8 mouse cellular contexts compared by ENCODE assay signal in genomic region chr9:32591732-32592582, GRCm38 (mm10). TPM values are rescaled to one million over a fixed set of nuclear protein-coding genes. Genes with fewer than 3 reads are reported as not detected.
DNase-seq lines count a peak whose midpoint lies in the region; ATAC-seq and TF ChIP-seq lines count a peak whose summit lies in the region.

No protein-coding gene starts in this region.

- WGBS in bone marrow, adult 2 months = 8% methylated on average over 14 of the region's 14 CpGs
- WGBS in embryonic facial prominence, embryonic 14.5 days = 8% methylated on average over 14 of the region's 14 CpGs
- 11% methylated on average over 14 of the region's 14 CpGs for WGBS in kidney, adult 2 months
- WGBS in limb, embryonic 10.5 days = 15% methylated on average over 14 of the region's 14 CpGs
- 9% methylated on average over 14 of the region's 14 CpGs for WGBS in midbrain, embryonic 12.5 days

- peak; percentile 92 for ATAC-seq in embryonic facial prominence, embryonic 14.5 days (ENCODE audit: low read depth)
- peak; percentile 59 for ATAC-seq in midbrain, embryonic 12.5 days (ENCODE audit: low FRiP score, low read depth)

- no peak overlapping the region for H3ac ChIP-seq in C2C12 (ENCODE audit: control insufficient read depth, insufficient read length, low read depth)

- H3K9me3 ChIP-seq in embryonic facial prominence, embryonic 14.5 days (ENCODE audit: control insufficient read depth, low read length) = no peaks in the 10 kb centered on the region
- H3K9me3 ChIP-seq in limb, embryonic 10.5 days (replicated peaks) = no peaks in the 10 kb centered on the region
- H3K9me3 ChIP-seq in midbrain, embryonic 12.5 days = no peaks in the 10 kb centered on the region

- H3K27ac ChIP-seq in bone marrow, adult 2 months (ENCODE audit: control insufficient read depth, insufficient read depth, low read depth, low read length, poor library complexity) = no peak overlapping the region
- H3K27ac ChIP-seq in embryonic facial prominence, embryonic 14.5 days (replicated peaks; ENCODE audit: low read depth, low read length) = peak overlapping the region; percentile 33; the same call in 1 of the 2 replicates
- peak overlapping the region; percentile 3; the same call in 1 of the 2 replicates for H3K27ac ChIP-seq in kidney, adult 2 months (ENCODE audit: insufficient read depth, low read depth, low read length)
- peak overlapping the region; percentile 73 for H3K27ac ChIP-seq in limb, embryonic 10.5 days
- H3K27ac ChIP-seq in midbrain, embryonic 12.5 days (replicated peaks) = no peak overlapping the region

- H3K36me3 ChIP-seq in C2C12 (ENCODE audit: control insufficient read depth, insufficient read depth) = no peaks in the 10 kb centered on the region
- no peaks in the 10 kb centered on the region for H3K36me3 ChIP-seq in embryonic facial prominence, embryonic 14.5 days (ENCODE audit: control insufficient read depth, insufficient read depth, low read length)
- no peaks in the 10 kb centered on the region for H3K36me3 ChIP-seq in kidney, adult 2 months (ENCODE audit: control insufficient read depth, insufficient read depth, low read length)
- H3K36me3 ChIP-seq in limb, embryonic 10.5 days = no peaks in the 10 kb centered on the region
- H3K36me3 ChIP-seq in midbrain, embryonic 12.5 days = no peaks in the 10 kb centered on the region

- H3K27me3 ChIP-seq in C2C12 (ENCODE audit: control insufficient read depth, insufficient read depth, insufficient read length) = no peaks in the 10 kb centered on the region
- no peaks in the 10 kb centered on the region; the same call in 1 of the 2 replicates for H3K27me3 ChIP-seq in embryonic facial prominence, embryonic 14.5 days (replicated peaks; ENCODE audit: control insufficient read depth, insufficient read depth, low read length)
- H3K27me3 ChIP-seq in kidney, adult 2 months (replicated peaks; ENCODE audit: control insufficient read depth, insufficient read depth, low read length) = no peaks in the 10 kb centered on the region
- peaks cover 4% of the 10 kb centered on the region; the same call in 1 of the 2 replicates for H3K27me3 ChIP-seq in limb, embryonic 10.5 days (ENCODE audit: low read depth, poor library complexity, severe bottlenecking)
- peaks cover 59% of the 10 kb centered on the region for H3K27me3 ChIP-seq in midbrain, embryonic 12.5 days

- H3K79me2 ChIP-seq in C2C12 (ENCODE audit: control insufficient read depth, insufficient read depth) = no peaks in the 10 kb centered on the region

- H3K4me2 ChIP-seq in embryonic facial prominence, embryonic 14.5 days (ENCODE audit: low read depth, low read length) = peak overlapping the region; percentile 44
- no peak overlapping the region for H3K4me2 ChIP-seq in midbrain, embryonic 12.5 days (replicated peaks)

- H3K4me3 ChIP-seq in C2C12 (ENCODE audit: insufficient read depth, poor library complexity, severe bottlenecking) = no peak overlapping the region
- no peak overlapping the region for H3K4me3 ChIP-seq in bone marrow, adult 2 months (replicated peaks; ENCODE audit: control insufficient read depth, low read depth, low read length)
- H3K4me3 ChIP-seq in embryonic facial prominence, embryonic 14.5 days (ENCODE audit: low read depth, low read length) = no peak overlapping the region
- no peak overlapping the region for H3K4me3 ChIP-seq in kidney, adult 2 months (ENCODE audit: insufficient read depth, low read depth, low read length)
- H3K4me3 ChIP-seq in limb, embryonic 10.5 days = no peak overlapping the region
- H3K4me3 ChIP-seq in midbrain, embryonic 12.5 days = no peak overlapping the region

- peak; percentile 65 for TF ChIP-seq CTCF in C2C12 (IDR thresholded peaks at IDR 0.05; ENCODE audit: control insufficient read depth, insufficient read depth, insufficient read length)
- peak; percentile 77 for TF ChIP-seq CTCF in bone marrow, adult 2 months (IDR thresholded peaks at IDR 0.05; ENCODE audit: control insufficient read depth, insufficient read depth, low read length)
- peak; percentile 83 for TF ChIP-seq CTCF in kidney, adult 2 months (conservative IDR thresholded peaks at IDR 0.05; ENCODE audit: insufficient read depth, insufficient read length, low read depth, low read length)

- peaks cover 6% of the 10 kb centered on the region for H3K4me1 ChIP-seq in bone marrow, adult 2 months (ENCODE audit: control insufficient read depth, insufficient read depth, low read length)
- H3K4me1 ChIP-seq in embryonic facial prominence, embryonic 14.5 days (ENCODE audit: control insufficient read depth, insufficient read depth, low read length) = peaks cover 7% of the 10 kb centered on the region; the same call in 1 of the 2 replicates
- H3K4me1 ChIP-seq in kidney, adult 2 months (ENCODE audit: control insufficient read depth, insufficient read depth, low read length) = no peaks in the 10 kb centered on the region; the same call in 1 of the 2 replicates
- H3K4me1 ChIP-seq in limb, embryonic 10.5 days = peaks cover 74% of the 10 kb centered on the region
- peaks cover 7% of the 10 kb centered on the region for H3K4me1 ChIP-seq in midbrain, embryonic 12.5 days

- no peak for TF ChIP-seq POLR2A in bone marrow, adult 2 months (IDR thresholded peaks at IDR 0.05; ENCODE audit: borderline replicate concordance, control insufficient read depth, low read depth, low read length)
- TF ChIP-seq POLR2A in kidney, adult 2 months (IDR thresholded peaks at IDR 0.05; ENCODE audit: low read depth, low read length) = no peak

- DNase-seq in embryonic facial prominence, embryonic 14.5 days (ENCODE audit: low spot score) = peak; percentile 91
- DNase-seq in heart, adult 8-10 months (ENCODE audit: low spot score) = peak; percentile 88
- DNase-seq in kidney, adult 2 months = peak; percentile 91
- DNase-seq in limb, embryonic 10.5 days (ENCODE audit: low spot score) = peak; percentile 77
- DNase-seq in skeletal muscle tissue, adult 2 months (ENCODE audit: low read depth, low spot score) = peak; percentile 91

- peak overlapping the region; percentile 54 for H3K9ac ChIP-seq in embryonic facial prominence, embryonic 14.5 days (ENCODE audit: low read depth, low read length)
- H3K9ac ChIP-seq in midbrain, embryonic 12.5 days (replicated peaks) = no peak overlapping the region

- H3K79me3 ChIP-seq in C2C12 (ENCODE audit: low read depth) = no peaks in the 10 kb centered on the region

TF ChIP-seq in C2C12, 6 proteins besides CTCF, POLR2A, EP300 and RAD21:
- TF ChIP-seq MYOD1 (IDR thresholded peaks at IDR 0.05; ENCODE audit: control insufficient read depth, insufficient read length, low read depth) = peak; percentile 47
- TF ChIP-seq FOSL1 (IDR thresholded peaks at IDR 0.05; ENCODE audit: insufficient read depth, low read length, poor library complexity, severe bottlenecking) = no peak
- peak; percentile 22 for TF ChIP-seq MAX (IDR thresholded peaks at IDR 0.05)
- no peak for TF ChIP-seq MYOG (IDR thresholded peaks at IDR 0.05; ENCODE audit: control insufficient read depth, extremely low read depth, insufficient read length)
- no peak for TF ChIP-seq CEBPB (IDR thresholded peaks at IDR 0.05; ENCODE audit: low read depth)
- no peak for TF ChIP-seq USF1 (IDR thresholded peaks at IDR 0.05; ENCODE audit: low read depth)
TF ChIP-seq in C2C12: peak in this region for 2.

RNA-seq across cellular contexts. Expression of gene Ets1, which starts 44.1 kb away (rescaled TPM):
- polyA plus RNA-seq in C2C12 (2012; fragmentation: generic; extraction: Trizol) = 9.4 TPM
- 23.5 and 34.5 TPM in 2 replicates for polyA plus RNA-seq in bone marrow, adult 2 months (2011; ENCODE audit: insufficient read depth, insufficient read length, low replicate concordance, missing spikeins)
- polyA plus RNA-seq in embryonic facial prominence, embryonic 14.5 days (2014; fragmentation: Nextera tagmentation; extraction: Ambion mirVana) = 32.7 and 35.8 TPM in 2 replicates
- 10 to 100 TPM; 38.1 to 53.7 (median 46.6) TPM for total RNA-seq in heart, adult 8-10 months (2022)
- 15.8 and 25.2 TPM in 2 replicates for polyA plus RNA-seq in kidney, adult 2 months (2012; rRNA removed)
- 50.1 and 50.3 TPM in 2 replicates for polyA plus RNA-seq in limb, embryonic 10.5 days (2016; fragmentation: Nextera tagmentation; extraction: Ambion mirVana)
- 26.2 and 26.3 TPM in 2 replicates for polyA plus RNA-seq in midbrain, embryonic 12.5 days (2016; fragmentation: Nextera tagmentation; extraction: Ambion mirVana)

RNA-seq across cellular contexts. Expression of gene Fli1, which starts 49.3 kb away (rescaled TPM):
- polyA plus RNA-seq in C2C12 (2012; fragmentation: generic; extraction: Trizol) = not detected
- 17.4 and 33.9 TPM in 2 replicates for polyA plus RNA-seq in bone marrow, adult 2 months (2011; ENCODE audit: insufficient read depth, insufficient read length, low replicate concordance, missing spikeins)
- polyA plus RNA-seq in embryonic facial prominence, embryonic 14.5 days (2014; fragmentation: Nextera tagmentation; extraction: Ambion mirVana) = 18.8 and 22.9 TPM in 2 replicates
- total RNA-seq in heart, adult 8-10 months (2022) = 10 to 100 TPM; 18.5 to 30.7 (median 20.8) TPM
- 7.2 and 9.6 TPM in 2 replicates for polyA plus RNA-seq in kidney, adult 2 months (2012; rRNA removed)
- 50.6 and 71.2 TPM in 2 replicates for polyA plus RNA-seq in limb, embryonic 10.5 days (2016; fragmentation: Nextera tagmentation; extraction: Ambion mirVana)
- 10.9 and 11.0 TPM in 2 replicates for polyA plus RNA-seq in midbrain, embryonic 12.5 days (2016; fragmentation: Nextera tagmentation; extraction: Ambion mirVana)

Comparison
In these comparisons a context has a peak if more than half of its experiments do, and no peak if none do; other contexts are left out.
1. H3K27ac ChIP-seq: peak in embryonic facial prominence, embryonic 14.5 days (single experiment), kidney, adult 2 months (single experiment) and limb, embryonic 10.5 days (single experiment); none in bone marrow, adult 2 months (single experiment) and midbrain, embryonic 12.5 days (single experiment).
2. Peak in every context shown above with its lines, with median percentiles within 50 percentile points of each other: CTCF ChIP-seq and DNase-seq.